Mouse (Mus musculus) cerebellum, postnatal 36 days (tissue): ENCODE measurements at regions not wholly inside any gene's neighbourhood (a gene's known extent, or its start where the extent isn't known, plus 50 kb on each side); places are given as distances from the start of the nearest gene placed in this dataset.

Experiments used
- DNase-seq, 2 experiments: peaks; one replicate each; pipeline ENCODE4 v3.0.0; 2021 to 2022; ENCODE audit warnings: mixed read lengths in 2 of 2

- no peak for DNase-seq
Measured at GRCm38 (mm10) chr17:9484098-9484497, 62.2 kb downstream of the Gm17728 start.

- DNase-seq, result no peak
Measured at GRCm38 (mm10) chr17:9484566-9484965, 62.7 kb downstream of the Gm17728 start.

DNA sequence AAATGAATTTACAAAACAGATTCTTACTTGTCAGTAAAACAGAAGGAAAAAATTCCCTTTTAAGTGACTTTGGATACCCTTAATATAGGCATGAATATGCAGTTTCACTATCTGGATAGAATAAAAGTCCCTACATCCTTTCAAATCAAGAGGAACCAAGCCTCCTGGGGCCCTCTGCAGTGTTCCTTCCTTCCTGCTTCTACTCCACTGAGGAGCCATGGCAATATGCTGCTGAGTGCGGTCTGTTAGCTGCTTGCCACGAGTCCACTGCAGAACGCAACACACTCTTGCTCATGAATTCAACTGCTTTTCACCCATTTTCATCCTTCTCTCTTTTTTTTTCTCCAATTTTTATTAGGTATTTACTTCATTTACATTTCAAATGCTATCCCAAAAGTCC, 107.5 kb downstream of the Gm17728 start:
- no peak for DNase-seq

GRCm38 (mm10) chr17:9536090-9536489, 114.2 kb downstream of the Gm17728 start:
- no peak for DNase-seq

DNA sequence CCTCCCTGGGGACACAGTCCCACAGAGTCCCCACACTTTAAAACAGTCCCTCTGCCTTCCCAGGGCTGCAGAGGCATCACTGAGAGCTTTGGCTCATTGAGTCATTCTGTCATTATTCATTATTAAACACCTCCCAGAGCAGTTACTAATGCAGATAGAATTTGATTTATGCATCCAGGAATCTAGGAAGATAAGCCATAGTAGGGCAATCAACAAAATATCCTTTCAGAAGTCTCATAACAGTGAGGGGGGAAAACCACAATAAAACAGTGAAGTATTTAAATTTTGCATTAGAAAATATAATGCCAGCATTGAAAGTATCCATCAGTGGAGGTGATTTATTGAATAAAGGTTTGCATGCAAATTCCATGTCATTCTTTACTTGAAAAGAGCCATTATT, 116.5 kb downstream of the Gm17728 start:
- DNase-seq, result no peak

GRCm38 (mm10) chr17:9540156-9540555, 118.3 kb downstream of the Gm17728 start:
- DNase-seq, result no peak

- no peak for DNase-seq
Measured at GRCm38 (mm10) chr17:9543224-9543797, 121.5 kb downstream of the Gm17728 start.

- no peak for DNase-seq
Measured at GRCm38 (mm10) chr17:9557544-9557943, 112.0 kb downstream of the Pabpc6 start.

DNA sequence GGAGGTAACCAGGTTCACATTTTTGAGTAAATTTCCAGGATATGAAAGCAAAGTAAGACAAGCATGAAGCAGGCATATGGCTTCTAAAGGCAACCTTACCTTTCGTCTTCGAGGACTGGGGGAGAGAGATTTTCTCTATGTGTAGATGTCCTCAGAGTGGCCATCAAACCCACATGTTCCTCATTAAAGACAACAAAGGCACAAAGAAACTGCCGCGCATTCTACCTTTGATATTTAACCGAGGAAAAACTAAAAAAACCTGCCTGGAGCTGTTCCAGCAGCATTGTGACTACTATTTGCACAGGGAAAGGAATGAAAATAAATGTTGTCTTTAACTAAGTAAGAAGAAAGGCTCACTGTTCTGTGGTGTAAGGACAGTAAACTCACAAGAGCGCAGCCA, 102.7 kb downstream of the Pabpc6 start:
- DNase-seq, result no peak

GRCm38 (mm10) chr17:9579401-9580371, 89.8 kb downstream of the Pabpc6 start:
- DNase-seq, result peak in 1 of 2 experiments; percentile 2

GRCm38 (mm10) chr17:9598131-9598530, 71.4 kb downstream of the Pabpc6 start:
- no peak for DNase-seq

DNA sequence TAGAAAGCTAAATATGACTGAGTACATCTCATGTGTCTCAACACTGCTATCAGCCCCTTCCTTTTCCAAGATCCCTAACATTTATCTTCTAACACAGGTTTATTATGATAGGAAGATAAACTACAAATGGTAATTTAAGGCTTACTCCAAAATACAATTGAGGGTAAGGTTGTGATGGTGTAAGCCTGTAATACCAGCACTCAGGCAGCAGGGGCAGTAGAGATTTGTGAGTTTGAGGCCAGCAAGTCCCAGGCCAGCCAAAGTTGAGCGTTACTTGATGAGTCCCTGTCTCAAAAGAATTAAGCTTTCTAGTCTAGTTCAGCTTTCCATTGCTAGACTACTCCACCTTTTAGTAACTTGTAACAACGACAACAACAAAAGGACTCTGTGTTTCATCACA, 69.1 kb downstream of the Pabpc6 start:
- DNase-seq, result no peak
